Comparison of ENCODE assay signal across 8 mouse cellular contexts in the genomic region with DNA sequence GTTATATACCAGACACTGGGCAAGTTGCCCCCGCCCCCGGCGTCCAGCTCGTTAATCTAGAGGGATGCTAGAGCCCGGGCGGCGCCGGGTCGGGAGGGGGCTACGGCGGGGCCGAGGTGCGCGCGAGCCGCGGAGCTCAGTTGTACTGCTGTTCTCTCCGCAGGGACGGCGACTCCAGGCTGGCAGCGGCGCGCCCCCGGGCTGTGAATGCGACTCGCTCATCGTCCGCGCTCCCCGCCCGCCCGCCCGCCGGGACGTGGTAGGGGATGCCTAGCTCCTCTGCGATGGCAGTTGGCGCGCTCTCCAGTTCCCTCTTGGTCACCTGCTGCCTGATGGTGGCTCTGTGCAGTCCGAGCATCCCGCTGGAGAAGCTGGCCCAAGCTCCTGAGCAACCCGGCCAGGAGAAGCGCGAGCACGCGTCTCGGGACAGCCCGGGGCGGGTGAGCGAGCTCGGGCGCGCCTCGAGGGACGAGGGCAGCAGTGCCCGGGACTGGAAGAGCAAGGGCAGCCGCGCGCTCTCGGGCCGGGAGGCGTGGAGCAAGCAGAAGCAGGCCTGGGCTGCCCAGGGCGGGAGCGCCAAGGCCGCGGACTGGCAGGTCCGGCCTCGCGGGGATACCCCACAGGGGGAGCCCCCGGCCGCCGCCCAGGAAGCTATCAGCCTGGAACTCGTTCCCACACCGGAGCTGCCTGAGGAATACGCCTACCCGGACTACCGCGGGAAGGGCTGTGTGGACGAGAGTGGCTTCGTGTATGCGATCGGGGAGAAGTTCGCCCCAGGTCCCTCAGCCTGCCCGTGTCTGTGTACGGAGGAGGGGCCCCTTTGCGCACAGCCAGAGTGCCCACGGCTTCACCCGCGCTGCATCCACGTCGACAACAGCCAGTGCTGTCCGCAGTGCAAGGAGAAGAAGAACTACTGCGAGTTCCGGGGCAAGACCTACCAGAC. TPM values are rescaled to one million over a fixed set of nuclear protein-coding genes. Genes with fewer than 3 reads are reported as not detected.
DNase-seq lines count a peak whose midpoint lies in the region; ATAC-seq and TF ChIP-seq lines count a peak whose summit lies in the region.

No protein-coding gene starts in this region.

- H3K27ac ChIP-seq in hindbrain, embryonic 13.5 days, result no peak overlapping the region
- no peak overlapping the region for H3K27ac ChIP-seq in small intestine, adult 2 months (ENCODE audit: insufficient read depth, low read depth, low read length)

- DNase-seq in cerebellum, postnatal 25 days, result peak; percentile 11 to 18
- DNase-seq in cerebellum, postnatal 36 days, result no peak
- DNase-seq in ovary, postnatal 36 days (ENCODE audit: low spot score), result peak; percentile 4
- DNase-seq in ovary, postnatal 10 days (ENCODE audit: low spot score), result no peak
- peak; percentile 7 to 31 for DNase-seq in lung, postnatal 4 days
- DNase-seq in urinary bladder, postnatal 25 days (ENCODE audit: low spot score), result no peak

- peak overlapping the region; percentile 97 for H3K4me2 ChIP-seq in hindbrain, embryonic 13.5 days

- peaks cover 78% of the 10 kb centered on the region for H3K27me3 ChIP-seq in hindbrain, embryonic 13.5 days
- peaks cover 10% of the 10 kb centered on the region for H3K27me3 ChIP-seq in small intestine, adult 2 months (ENCODE audit: control insufficient read depth, insufficient read depth, low read length)

- no peak for TF ChIP-seq POLR2A in small intestine, adult 2 months (IDR thresholded peaks at IDR 0.05; ENCODE audit: low read depth, low read length)

- H3K4me3 ChIP-seq in hindbrain, embryonic 13.5 days, result peak overlapping the region; percentile 60
- peak overlapping the region; percentile 26 for H3K4me3 ChIP-seq in small intestine, adult 2 months (ENCODE audit: low read depth, low read length)

- H3K4me1 ChIP-seq in hindbrain, embryonic 13.5 days (replicated peaks), result peaks cover 30% of the 10 kb centered on the region
- no peaks in the 10 kb centered on the region for H3K4me1 ChIP-seq in small intestine, adult 2 months (ENCODE audit: control insufficient read depth, insufficient read depth, insufficient read length, low read length)

- H3K36me3 ChIP-seq in hindbrain, embryonic 13.5 days, result no peaks in the 10 kb centered on the region
- H3K36me3 ChIP-seq in small intestine, adult 2 months (ENCODE audit: control insufficient read depth, insufficient read depth, low read length), result no peaks in the 10 kb centered on the region

- whole genome bisulfite sequencing in hindbrain, embryonic 13.5 days, result under 1% methylated on average over 87 of the region's 93 CpGs
- 4% methylated on average over 93 of the region's 93 CpGs for WGBS in small intestine, adult 2 months

- peak overlapping the region; percentile 76 for H3K9ac ChIP-seq in hindbrain, embryonic 13.5 days

- no peak for TF ChIP-seq CTCF in small intestine, adult 2 months (IDR thresholded peaks at IDR 0.05; ENCODE audit: extremely low read depth, insufficient read length, insufficient replicate concordance, low read depth, low read length)

- H3K9me3 ChIP-seq in hindbrain, embryonic 13.5 days, result no peaks in the 10 kb centered on the region

- ATAC-seq in hindbrain, embryonic 13.5 days (ENCODE audit: low FRiP score), result peak; percentile 73

RNA-seq across cellular contexts. Expression of a gene that starts 1.9 kb away (rescaled TPM):
- 3.8 and 4.2 TPM in 2 replicates for polyA plus RNA-seq in hindbrain, embryonic 13.5 days (2015; fragmentation: Nextera tagmentation; extraction: Ambion mirVana)
- polyA plus RNA-seq in small intestine, adult 2 months (2012; rRNA removed), result 0.22 and 0.52 TPM in 2 replicates

Comparison
In these comparisons a context has a peak if more than half of its experiments do, and no peak if none do; other contexts are left out.
1. DNase-seq: peak in cerebellum, postnatal 25 days (2 of 2), ovary, postnatal 36 days (single experiment) and lung, postnatal 4 days (2 of 2); none in cerebellum, postnatal 36 days (0 of 2), ovary, postnatal 10 days (single experiment) and urinary bladder, postnatal 25 days (single experiment).